Mouse (Mus musculus) forebrain, embryonic 13.5 days (tissue): ENCODE results near the gene Gm6460. TPM values are rescaled to one million over a fixed set of nuclear protein-coding genes. Genes with fewer than 3 reads are reported as not detected.
"Not testable (repeated sequence)": the region's sequence is repeated elsewhere in the genome, so short reads cannot be mapped to it uniquely, and the experiment has no call there.

ENCODE experiments used
- ATAC-seq: fragments of 200-750 bp; cut with Nextera tagmentation; 2 replicates; pipeline ENCODE4 v1.8.0; 2017
- H3K27ac ChIP-seq: fragments of 300-500 bp; sonication (generic); 2 replicates; pipeline ENCODE4 v1.5.1; 2015; ENCODE audit warnings: inconsistent platforms, mild to moderate bottlenecking, moderate library complexity
- H3K27me3 ChIP-seq: fragments of 300-500 bp; sonication (generic); 2 replicates; pipeline ENCODE4 v1.6.1; 2015; ENCODE audit warnings: mild to moderate bottlenecking, inconsistent platforms
- H3K36me3 ChIP-seq: fragments of 300-500 bp; sonication (generic); 2 replicates; pipeline ENCODE4 v1.6.1; 2015; ENCODE audit warnings: mild to moderate bottlenecking, inconsistent platforms; ENCODE audit not compliant: poor library complexity, severe bottlenecking
- H3K4me1 ChIP-seq: fragments of 300-500 bp; sonication (generic); 2 replicates; pipeline ENCODE4 v1.6.1; 2015; ENCODE audit warnings: inconsistent platforms
- H3K4me2 ChIP-seq: fragments of 300-500 bp; sonication (generic); 2 replicates; pipeline ENCODE4 v1.6.1; 2015; ENCODE audit warnings: inconsistent platforms, mild to moderate bottlenecking, moderate library complexity
- H3K4me3 ChIP-seq: fragments of 300-500 bp; sonication (generic); 2 replicates; pipeline ENCODE4 v1.5.1; 2015; ENCODE audit warnings: mild to moderate bottlenecking, inconsistent platforms
- H3K9ac ChIP-seq: fragments of 300-500 bp; sonication (generic); 2 replicates; pipeline ENCODE4 v1.6.1; 2015; ENCODE audit warnings: mild to moderate bottlenecking, inconsistent platforms
- H3K9me3 ChIP-seq: fragments of 300-500 bp; sonication (generic); replicated peaks from 2 replicates; pipeline ENCODE4 v1.6.1; 2016; ENCODE audit warnings: inconsistent platforms
- WGBS: fragments of 180-500 bp; shearing (Covaris S2); methylation state at CpG from one replicate; pipeline ENCODE4 v1.1.7; 2015; 5-methylcytosine and 5-hydroxymethylcytosine counted together
- polyA plus RNA-seq: library from polyadenylated mRNA; unstranded; fragments of >200 nt; fragmentation: Nextera tagmentation; extraction: Ambion mirVana; gene quantifications from 2 replicates; pipeline ENCODE4 v1.2.1, GENCODE M21; 2015

The Gm6460 gene
- polyA plus RNA-seq, result not detected in 2 replicates

- not testable (repeated sequence) for H3K4me1 ChIP-seq, H3K9me3 ChIP-seq, ATAC-seq, H3K4me3 ChIP-seq, H3K36me3 ChIP-seq, H3K9ac ChIP-seq, H3K27me3 ChIP-seq, H3K27ac ChIP-seq, H3K4me2 ChIP-seq
- WGBS, result no CpG with 5 or more reads among the region's 3 CpGs
Measured at GRCm38 (mm10) chr5:11594613-11595012, at the start of gene Gm6460. Gm6460 (plus strand) TSS chr5:11594913.

Other genes starting within 250 kb of the Gm6460 start
- gene Gm8897, start 178.5 kb upstream of the Gm6460 start, polyA plus RNA-seq, result not detected in 2 replicates
- gene Gm8906, start 92.2 kb upstream of the Gm6460 start, polyA plus RNA-seq, result not detected in 2 replicates
- not detected in 2 replicates for gene Gm8922, start 87.0 kb downstream of the Gm6460 start, polyA plus RNA-seq
- gene Gm8926, start 175.6 kb downstream of the Gm6460 start, polyA plus RNA-seq, result not detected in 2 replicates